Mouse (Mus musculus) MEL (cell line): ENCODE data around the gene Stradb.

Experiments
- CTCF ChIP-seq, 3 experiments: IDR thresholded peaks in 2 of 3; conservative IDR thresholded peaks in 1 of 3; 2 replicates each; pipeline ENCODE4 v1.5.1; 2011 to 2012; ENCODE audit warnings: low read length in 3 of 3, low read depth in 2 of 3, mild to moderate bottlenecking in 2 of 3, improper control_type of control experiment in 1 of 3, inconsistent platforms in 1 of 3, mixed read lengths in 1 of 3, moderate library complexity in 1 of 3; ENCODE audit not compliant: control insufficient read depth in 1 of 3, insufficient read depth in 1 of 3, poor library complexity in 1 of 3, severe bottlenecking in 1 of 3
- ETS1 ChIP-seq: IDR thresholded peaks from 2 replicates; pipeline ENCODE4 v1.6.1; 2012; ENCODE audit warnings: low read depth, mild to moderate bottlenecking, inconsistent platforms, low read length, improper control_type of control experiment, moderate library complexity
- MAFK ChIP-seq: IDR thresholded peaks from 2 replicates; pipeline ENCODE4 v1.6.1; 2011; ENCODE audit warnings: low read depth, mild to moderate bottlenecking, low read length, improper control_type of control experiment, borderline replicate concordance
- POLR2A ChIP-seq, 2 experiments: IDR thresholded peaks; 2 replicates each; pipeline ENCODE4 v1.6.1; 2011 to 2012; ENCODE audit warnings: low read length in 2 of 2, mild to moderate bottlenecking in 2 of 2, control low read depth in 1 of 2, improper control_type of control experiment in 1 of 2, low read depth in 1 of 2, moderate library complexity in 1 of 2; ENCODE audit not compliant: control insufficient read depth in 1 of 2, insufficient read depth in 1 of 2, poor library complexity in 1 of 2
- POLR2AphosphoS5 ChIP-seq: IDR thresholded peaks from 2 replicates; pipeline ENCODE4 v1.6.1; 2012; ENCODE audit warnings: low read depth, borderline replicate concordance, mild to moderate bottlenecking, inconsistent platforms, low read length, moderate library complexity, mixed read lengths
- RAD21 ChIP-seq: IDR thresholded peaks from 2 replicates; pipeline ENCODE4 v1.6.1; 2011; ENCODE audit warnings: mild to moderate bottlenecking, low read depth, low read length, improper control_type of control experiment
- SIN3A ChIP-seq: IDR thresholded peaks from 2 replicates; pipeline ENCODE4 v1.6.1; 2012; ENCODE audit warnings: low read length, improper control_type of control experiment, inconsistent platforms
- ZNF384 ChIP-seq: IDR thresholded peaks from 2 replicates; pipeline ENCODE4 v1.6.1; 2012; ENCODE audit warnings: low read depth, mild to moderate bottlenecking, inconsistent platforms, low read length, improper control_type of control experiment

DNA sequence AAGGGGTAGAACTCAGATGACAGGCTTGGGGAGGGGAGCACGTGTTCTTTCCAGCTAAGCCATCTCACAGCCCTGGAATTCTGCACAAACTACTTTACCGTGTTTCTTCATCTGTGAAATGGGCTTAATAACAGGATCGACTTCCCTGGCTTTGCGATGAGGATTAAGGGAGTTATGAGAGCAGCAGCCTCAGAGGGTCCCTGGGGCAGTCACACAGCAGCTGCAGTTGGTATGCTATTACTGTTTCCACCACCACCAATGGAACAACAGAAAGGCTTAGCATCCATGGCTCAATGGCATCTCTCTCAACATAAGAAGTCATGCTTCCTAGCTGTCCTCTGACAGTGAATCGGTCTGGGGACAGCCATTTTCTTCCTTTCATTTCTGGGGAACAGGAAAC, 20.8 kb upstream of the Stradb start:
- TF ChIP-seq ZNF384 (no peak), RAD21 (no peak), MAFK (no peak), CTCF (IDR thresholded peaks at IDR 0.05 in 2 of 3, conservative IDR thresholded peaks at IDR 0.05 in 1 of 3; ENCODE audit: control insufficient read depth in 1 of 3, insufficient read depth in 1 of 3, low read depth in 2 of 3, low read length in 3 of 3, poor library complexity in 1 of 3, severe bottlenecking in 1 of 3) (no peak), SIN3A (no peak), POLR2AphosphoS5 (no peak), ETS1 (no peak), POLR2A (IDR thresholded peaks at IDR 0.05; ENCODE audit: control insufficient read depth in 1 of 2, insufficient read depth in 1 of 2, low read depth in 1 of 2, low read length in 2 of 2, poor library complexity in 1 of 2) (no peak)
